Mouse (Mus musculus) cerebellum, adult 2 months (tissue): ENCODE results near the gene Cep250.

Source experiments
- CTCF ChIP-seq: fragments of 200-500 bp; IDR thresholded peaks from 2 replicates; pipeline ENCODE4 v1.5.1; 2011; ENCODE audit warnings: low read depth, mild to moderate bottlenecking, control low read depth, low read length, moderate library complexity, borderline replicate concordance; ENCODE audit not compliant: insufficient read depth
- POLR2A ChIP-seq: fragments of 200-500 bp; IDR thresholded peaks from 2 replicates; pipeline ENCODE4 v1.6.1; 2011; ENCODE audit warnings: low read length, control low read depth, borderline replicate concordance; ENCODE audit not compliant: insufficient read depth

- TF ChIP-seq POLR2A (no peak), CTCF (no peak)
These were observed 5.6 kb downstream of the Cep250 start for GRCm38 (mm10) chr2:155961862-155962261.
